Mouse (Mus musculus): ENCODE measurements around the gene Cnpy2. TPM values are rescaled to one million over a fixed set of nuclear protein-coding genes. Genes with fewer than 3 reads are reported as not detected.
"Not testable (repeated sequence)": the region's sequence is repeated elsewhere in the genome, so short reads cannot be mapped to it uniquely, and the experiment has no call there.

Cnpy2 gene
- polyA plus RNA-seq, 1 experiment from 2014 or later = 364 TPM

DNA sequence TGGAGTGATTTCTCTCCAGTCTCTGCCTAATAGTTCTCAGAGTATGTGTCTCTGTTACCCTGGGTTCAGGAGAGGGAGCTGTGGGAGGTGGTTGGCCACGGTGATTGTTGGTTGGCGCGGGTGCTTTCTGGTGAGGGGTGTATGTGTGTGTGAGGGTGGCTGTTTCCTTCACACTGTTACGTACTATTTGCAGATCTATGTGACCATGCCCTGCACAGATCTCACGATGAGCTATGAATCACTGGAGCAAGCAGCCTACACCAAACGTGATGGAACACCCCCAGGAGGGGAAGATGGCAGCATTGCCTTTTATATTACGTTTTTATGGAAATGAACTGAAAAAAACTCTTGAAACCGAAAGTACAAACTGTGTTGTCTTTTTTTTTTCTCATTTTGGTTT, 4.6 kb downstream of the Cnpy2 start:
- ATAC-seq (ENCODE audit: low read depth) = no peak
- 92% methylated on average over 8 of the region's 8 CpGs for WGBS
- peaks cover 4% of the 10 kb centered on the region for H3K4me1 ChIP-seq (ENCODE audit: control insufficient read depth, insufficient read depth, low read length)
- no peak overlapping the region for H3K4me2 ChIP-seq (ENCODE audit: low read depth, low read length)
- H3K27ac ChIP-seq (replicated peaks; ENCODE audit: low read depth, low read length) = no peak overlapping the region
- no peak for DNase-seq (ENCODE audit: low spot score)
- H3K9ac ChIP-seq (ENCODE audit: low read depth, low read length) = no peak overlapping the region
- no peak overlapping the region for H3K4me3 ChIP-seq (ENCODE audit: low read depth, low read length)
- H3K27me3 ChIP-seq (replicated peaks; ENCODE audit: control insufficient read depth, insufficient read depth, low read length) = no peaks in the 10 kb centered on the region
- H3K36me3 ChIP-seq (ENCODE audit: control insufficient read depth, insufficient read depth, low read length) = peaks cover 47% of the 10 kb centered on the region
- H3K9me3 ChIP-seq (ENCODE audit: control insufficient read depth, low read length) = no peaks in the 10 kb centered on the region

DNA sequence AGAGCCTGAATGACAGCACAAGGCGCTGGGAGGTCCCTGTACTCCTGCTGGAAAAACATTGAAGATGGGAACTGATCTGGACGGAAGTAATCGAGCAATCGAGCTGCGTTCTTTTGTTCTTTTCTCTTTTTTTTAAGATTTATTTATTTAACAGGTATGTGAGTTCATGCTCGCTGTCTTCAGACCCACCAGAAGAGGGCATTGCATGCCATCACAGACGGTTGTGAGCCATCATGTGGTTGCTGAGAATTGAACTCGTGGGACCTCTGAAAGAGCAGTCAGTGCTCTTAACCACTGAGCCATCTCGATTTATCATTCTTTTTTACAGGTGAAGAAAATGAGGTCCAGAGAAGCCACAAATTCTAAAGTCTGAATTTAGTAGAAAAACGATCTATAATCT, 5.4 kb downstream of the Cnpy2 start:
- no peak for ATAC-seq (ENCODE audit: low read depth)
- 89% methylated on average over 10 of the region's 10 CpGs for WGBS
- Histone ChIP-seq H3K36me3 (ENCODE audit: control insufficient read depth, insufficient read depth, low read length) (peaks cover 47% of the 10 kb centered on the region), H3K9ac (ENCODE audit: low read depth, low read length) (no peak overlapping the region), H3K4me1 (ENCODE audit: control insufficient read depth, insufficient read depth, low read length) (peaks cover 4% of the 10 kb centered on the region), H3K27ac (replicated peaks; ENCODE audit: low read depth, low read length) (no peak overlapping the region), H3K27me3 (replicated peaks; ENCODE audit: control insufficient read depth, insufficient read depth, low read length) (no peaks in the 10 kb centered on the region), H3K4me2 (ENCODE audit: low read depth, low read length) (no peak overlapping the region), H3K9me3 (ENCODE audit: control insufficient read depth, low read length) (no peaks in the 10 kb centered on the region), H3K4me3 (ENCODE audit: low read depth, low read length) (no peak overlapping the region)
- DNase-seq (ENCODE audit: low spot score) = no peak

GRCm38 (mm10) chr10:128332358-128333249, 10.3 kb downstream of the Cnpy2 start:
- H3K36me3 ChIP-seq (ENCODE audit: control insufficient read depth, insufficient read depth, low read length) = peaks cover 16% of the 10 kb centered on the region
- H3K4me1 ChIP-seq (ENCODE audit: control insufficient read depth, insufficient read depth, low read length); H3K27ac ChIP-seq (replicated peaks; ENCODE audit: low read depth, low read length); DNase-seq (ENCODE audit: low spot score); H3K4me2 ChIP-seq (ENCODE audit: low read depth, low read length); H3K27me3 ChIP-seq (replicated peaks; ENCODE audit: control insufficient read depth, insufficient read depth, low read length); H3K9ac ChIP-seq (ENCODE audit: low read depth, low read length); H3K4me3 ChIP-seq (ENCODE audit: low read depth, low read length); H3K9me3 ChIP-seq (ENCODE audit: control insufficient read depth, low read length); ATAC-seq (ENCODE audit: low read depth): not testable (repeated sequence)
- 77% methylated on average over 6 of the region's 6 CpGs for WGBS

- H3K4me1 ChIP-seq (ENCODE audit: control insufficient read depth, insufficient read depth, low read length) = 0 out of 2 replicates have a peak, but pooled peaks cover 10% of the 10 kb centered on the region
- DNase-seq (ENCODE audit: low spot score) = peak; percentile 71
Observed at GRCm38 (mm10) chr10:128335582-128335981, 13.3 kb downstream of the Cnpy2 start.

DNA sequence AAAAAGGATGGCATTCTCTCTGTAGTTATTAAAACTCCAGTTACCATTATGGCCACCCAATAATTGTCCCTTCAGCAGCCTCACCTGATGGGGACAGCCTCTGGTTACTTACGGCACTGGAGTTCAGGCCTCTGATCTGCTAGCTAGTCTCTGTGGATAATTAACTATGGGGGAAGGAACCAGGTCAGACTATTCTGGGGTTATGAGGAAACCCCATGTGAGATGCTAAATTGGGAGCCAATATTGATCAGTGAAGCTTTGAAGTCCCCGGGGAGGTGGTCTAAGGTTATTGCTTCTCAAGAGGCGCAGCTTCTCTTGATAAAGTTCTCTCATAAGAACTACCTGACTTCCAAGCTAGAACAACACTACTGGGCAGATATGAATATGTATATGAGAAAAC, 13.9 kb downstream of the Cnpy2 start:
- 0 out of 2 replicates have a peak, but pooled peaks cover 10% of the 10 kb centered on the region for H3K4me1 ChIP-seq (ENCODE audit: control insufficient read depth, insufficient read depth, low read length)
- 97% methylated on average over 3 of the region's 3 CpGs for WGBS
- H3K9ac ChIP-seq (ENCODE audit: low read depth, low read length) = no peak overlapping the region
- no peak overlapping the region for H3K4me2 ChIP-seq (ENCODE audit: low read depth, low read length)
- no peaks in the 10 kb centered on the region for H3K9me3 ChIP-seq (ENCODE audit: control insufficient read depth, low read length)
- no peak for ATAC-seq (ENCODE audit: low read depth)
- no peak overlapping the region for H3K4me3 ChIP-seq (ENCODE audit: low read depth, low read length)
- no peaks in the 10 kb centered on the region for H3K27me3 ChIP-seq (replicated peaks; ENCODE audit: control insufficient read depth, insufficient read depth, low read length)
- no peak for DNase-seq (ENCODE audit: low spot score)
- H3K36me3 ChIP-seq (ENCODE audit: control insufficient read depth, insufficient read depth, low read length) = no peaks in the 10 kb centered on the region
- no peak overlapping the region for H3K27ac ChIP-seq (replicated peaks; ENCODE audit: low read depth, low read length)

More at GRCm38 (mm10) chr10:128335582-128335981, 13.3 kb downstream of the Cnpy2 start:
- Histone ChIP-seq H3K36me3 (ENCODE audit: control insufficient read depth, insufficient read depth, low read length) (no peaks in the 10 kb centered on the region), H3K4me3 (ENCODE audit: low read depth, low read length) (no peak overlapping the region), H3K27ac (replicated peaks; ENCODE audit: low read depth, low read length) (no peak overlapping the region), H3K4me2 (ENCODE audit: low read depth, low read length) (no peak overlapping the region), H3K9ac (ENCODE audit: low read depth, low read length) (no peak overlapping the region), H3K9me3 (ENCODE audit: control insufficient read depth, low read length) (no peaks in the 10 kb centered on the region), H3K27me3 (replicated peaks; ENCODE audit: control insufficient read depth, insufficient read depth, low read length) (no peaks in the 10 kb centered on the region)
- 1% methylated on average over 4 of the region's 4 CpGs for WGBS
- ATAC-seq (ENCODE audit: low read depth) = no peak

DNA sequence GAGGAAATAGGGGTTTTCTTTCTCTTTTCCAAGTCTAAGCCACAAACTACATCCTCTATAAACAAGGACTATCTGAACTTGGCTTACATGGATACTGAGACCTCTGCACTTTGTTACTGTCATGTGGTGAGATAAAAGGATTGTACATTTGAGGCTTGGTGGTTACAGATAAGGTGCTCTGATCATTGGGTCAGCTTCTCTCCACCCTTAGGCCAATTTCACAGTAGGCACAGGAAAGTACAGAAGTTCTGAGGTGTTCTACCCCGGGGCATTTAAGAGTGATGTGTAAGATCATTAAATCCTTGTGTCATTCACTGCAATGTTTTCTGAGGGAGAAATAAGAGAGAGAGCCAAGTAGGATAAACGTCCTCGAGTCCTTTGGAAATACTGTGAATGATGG, 14.3 kb downstream of the Cnpy2 start:
- no peak for DNase-seq (ENCODE audit: low spot score)
- H3K9me3 ChIP-seq (ENCODE audit: control insufficient read depth, low read length) = no peaks in the 10 kb centered on the region
- no peak for ATAC-seq (ENCODE audit: low read depth)
- H3K27me3 ChIP-seq (replicated peaks; ENCODE audit: control insufficient read depth, insufficient read depth, low read length) = no peaks in the 10 kb centered on the region
- H3K9ac ChIP-seq (ENCODE audit: low read depth, low read length) = no peak overlapping the region
- peak overlapping the region; percentile 82 for H3K27ac ChIP-seq (replicated peaks; ENCODE audit: low read depth, low read length)
- peak overlapping the region; percentile 68 for H3K4me2 ChIP-seq (ENCODE audit: low read depth, low read length)
- no peaks in the 10 kb centered on the region for H3K36me3 ChIP-seq (ENCODE audit: control insufficient read depth, insufficient read depth, low read length)
- 0 out of 2 replicates have a peak, but pooled peaks cover 10% of the 10 kb centered on the region for H3K4me1 ChIP-seq (ENCODE audit: control insufficient read depth, insufficient read depth, low read length)
- 88% methylated on average over 3 of the region's 3 CpGs for WGBS
- H3K4me3 ChIP-seq (ENCODE audit: low read depth, low read length) = peak overlapping the region; percentile 68; the same call in 1 of the 2 replicates

DNA sequence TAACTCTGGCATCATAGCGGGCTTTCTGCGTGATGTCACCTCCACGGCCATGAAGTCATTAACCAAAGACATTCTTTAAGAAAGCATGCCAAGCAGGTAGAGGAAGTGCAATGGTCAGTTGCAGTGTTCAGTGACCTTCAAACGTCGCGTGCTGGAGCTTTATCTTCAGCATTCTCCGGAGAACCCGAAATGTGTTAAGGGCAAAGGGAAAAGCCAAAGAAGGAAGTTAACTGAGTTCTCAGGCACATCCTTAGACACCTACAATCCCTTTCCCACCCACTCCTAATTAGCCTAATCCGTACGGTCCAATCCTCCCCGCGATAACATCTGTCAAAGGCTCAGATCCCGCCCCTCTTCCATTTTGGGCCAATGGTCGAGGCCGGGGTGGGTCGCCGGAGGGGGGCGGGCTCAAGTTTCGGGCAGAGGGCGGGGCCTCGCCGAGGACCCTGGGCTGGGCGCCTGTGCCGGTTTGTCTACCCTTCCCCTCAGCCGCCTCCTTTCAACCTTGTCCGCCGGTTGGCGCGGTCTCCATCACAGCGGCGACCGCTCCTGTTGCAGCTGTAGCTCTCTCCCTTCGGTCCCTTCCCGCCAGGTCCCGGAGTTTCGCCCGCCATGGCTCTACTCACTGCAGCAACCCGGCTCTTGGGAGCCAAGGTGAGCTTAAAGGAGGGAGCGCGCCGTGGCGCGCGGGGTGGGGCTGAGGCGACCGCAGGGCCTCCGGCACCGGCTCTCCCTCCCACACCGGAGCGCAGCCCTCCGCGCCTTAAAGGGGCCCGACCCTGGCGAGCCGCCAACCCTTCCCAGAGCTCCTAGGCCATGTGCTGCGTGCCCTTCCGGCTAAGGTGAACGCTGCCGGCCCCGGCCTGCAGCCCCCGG, 15.3 kb downstream of the Cnpy2 start, which contains the start of gene Cs:
Gene Cs, plus strand, starts transcription at position 429 of the 876 bp plus-strand sequence.
- Histone ChIP-seq H3K4me2 (ENCODE audit: low read depth, low read length) (peak within 1 kb of the TSS; percentile 68), H3K9me3 (ENCODE audit: control insufficient read depth, low read length) (no peaks in the 10 kb centered on the region), H3K4me1 (ENCODE audit: control insufficient read depth, insufficient read depth, low read length) (0 out of 2 replicates have a peak, but pooled peaks cover 10% of the 10 kb centered on the region), H3K27ac (replicated peaks; ENCODE audit: low read depth, low read length) (peak within 1 kb of the TSS; percentile 84), H3K36me3 (ENCODE audit: control insufficient read depth, insufficient read depth, low read length) (no peaks in the 10 kb centered on the region), H3K4me3 (ENCODE audit: low read depth, low read length) (peak within 1 kb of the TSS; percentile 68), H3K9ac (ENCODE audit: low read depth, low read length) (peak within 1 kb of the TSS; percentile 77), H3K27me3 (replicated peaks; ENCODE audit: control insufficient read depth, insufficient read depth, low read length) (no peaks in the 10 kb centered on the region)
- peak; percentile 98 for ATAC-seq (ENCODE audit: low read depth)
- WGBS = under 1% methylated on average over 51 of the region's 61 CpGs
- peak; percentile 99 for DNase-seq (ENCODE audit: low spot score)

DNA sequence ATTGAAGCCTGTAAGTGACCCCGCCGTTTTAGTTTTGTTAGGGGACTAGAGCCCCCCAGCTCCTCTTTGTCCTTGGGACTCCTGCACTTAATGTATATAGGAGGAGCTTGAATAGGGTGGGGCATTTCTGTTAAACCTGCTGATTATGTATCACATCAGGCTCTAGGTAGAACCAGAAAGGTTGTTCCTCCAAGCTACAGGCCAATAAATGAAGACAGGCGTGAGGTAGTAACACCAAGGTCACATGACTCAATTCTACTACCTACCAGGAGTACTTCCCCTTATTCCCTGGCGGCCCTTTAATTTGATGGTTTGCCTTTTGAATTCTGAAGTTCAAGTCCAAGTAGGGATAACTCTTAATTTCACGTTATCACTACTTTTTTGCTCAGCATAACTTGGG, 16.2 kb downstream of the Cnpy2 start:
- H3K4me1 ChIP-seq (ENCODE audit: control insufficient read depth, insufficient read depth, low read length) = 0 out of 2 replicates have a peak, but pooled peaks cover 10% of the 10 kb centered on the region
- peak overlapping the region; percentile 84; the same call in 1 of the 2 replicates for H3K27ac ChIP-seq (replicated peaks; ENCODE audit: low read depth, low read length)
- ATAC-seq (ENCODE audit: low read depth) (no peak), DNase-seq (ENCODE audit: low spot score) (no peak)
- H3K36me3 ChIP-seq (ENCODE audit: control insufficient read depth, insufficient read depth, low read length) = no peaks in the 10 kb centered on the region
- WGBS = 17% methylated on average over 5 of the region's 5 CpGs
- no peaks in the 10 kb centered on the region for H3K9me3 ChIP-seq (ENCODE audit: control insufficient read depth, low read length)
- peak overlapping the region; percentile 62 for H3K4me2 ChIP-seq (ENCODE audit: low read depth, low read length)
- peak overlapping the region; percentile 77 for H3K9ac ChIP-seq (ENCODE audit: low read depth, low read length)
- peak overlapping the region; percentile 68 for H3K4me3 ChIP-seq (ENCODE audit: low read depth, low read length)
- H3K27me3 ChIP-seq (replicated peaks; ENCODE audit: control insufficient read depth, insufficient read depth, low read length) = no peaks in the 10 kb centered on the region
